ENCODE assay signal across 13 mouse cellular contexts in the genomic region with DNA sequence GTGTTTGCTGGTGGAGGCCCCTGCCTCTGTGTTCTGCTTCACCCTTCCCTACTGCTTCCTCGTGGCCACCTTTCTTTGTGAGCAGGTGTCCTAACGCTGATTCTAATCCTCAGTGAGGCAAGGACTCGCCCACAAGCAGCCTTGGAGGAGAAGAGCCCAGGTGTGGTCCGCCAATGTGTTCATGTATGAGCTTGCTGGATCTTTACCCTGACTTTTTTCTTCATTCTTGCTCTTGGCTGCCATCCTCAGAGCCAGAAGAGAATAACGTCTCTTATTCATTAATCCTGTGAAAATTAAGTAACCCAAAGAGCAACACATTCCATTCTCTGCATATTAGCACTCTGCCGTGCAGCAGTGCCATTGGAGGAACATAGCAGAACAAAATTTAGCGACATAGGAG.
DNase-seq lines count a peak whose midpoint lies in the region; ATAC-seq lines count a peak whose summit lies in the region.
"Had no signal": no experiment of that assay in that cellular context is flagged by ENCODE, and none has a peak within 500 bp of the region (broad histone marks: within the 10 kb centered on the region; RNA-seq: fewer than 3 reads in every experiment).

No protein-coding gene starts in this region.

- DNase-seq in frontal cortex, postnatal 10 days (ENCODE audit: low spot score in 2 of 2) = no peak
- peak; percentile 28 for DNase-seq in layer of hippocampus, adult 9-11 months
- DNase-seq in layer of hippocampus, adult 18-20 months (ENCODE audit: low spot score in 2 of 2) = no peak
- peak; percentile 12 for DNase-seq in 416B (ENCODE audit: low read depth)
- DNase-seq in adipocyte (ENCODE audit: low spot score) = peak; percentile 52
- no peak for DNase-seq in ovary, adult 18-20 months (ENCODE audit: low spot score)
- DNase-seq in right cerebral cortex, postnatal 14 days = no peak
- DNase-seq: gastrocnemius, postnatal 14 days; kidney, adult 18-20 months; lung, postnatal 36 days had no signal

- peak; percentile 40; the same call in 1 of the 2 replicates for ATAC-seq in frontal cortex, adult (ENCODE audit: low TSS enrichment)
- ATAC-seq: forebrain, embryonic 13.5 days; midbrain, embryonic 13.5 days had no signal

Comparison
In these comparisons a context has a peak if more than half of its experiments do, and no peak if none do; other contexts are left out.
1. DNase-seq: peak in layer of hippocampus, adult 9-11 months (single experiment), 416B (single experiment) and adipocyte (single experiment); none in frontal cortex, postnatal 10 days (0 of 2), layer of hippocampus, adult 18-20 months (0 of 2), ovary, adult 18-20 months (single experiment) and right cerebral cortex, postnatal 14 days (single experiment).